Mouse (Mus musculus) right cerebral cortex, postnatal 14 days (tissue): ENCODE data around the gene Igtp.
A peak's percentile ranks its signal among the peaks of the same experiment; 100 is the strongest.
"Not testable (repeated sequence)": the region's sequence is repeated elsewhere in the genome, so short reads cannot be mapped to it uniquely, and the experiment has no call there.

Experiments used
- DNase-seq: peaks from one replicate; pipeline ENCODE4 v3.0.0; 2022

Gene Igtp

GRCm38 (mm10) chr11:58214391-58215048 is 15.2 kb downstream of the Igtp start:
- DNase-seq = peak; percentile 50

GRCm38 (mm10) chr11:58215049-58215430 is 15.7 kb downstream of the Igtp start:
- not testable (repeated sequence) for DNase-seq

GRCm38 (mm10) chr11:58215814-58216213 is 16.5 kb downstream of the Igtp start:
- DNase-seq = no peak

GRCm38 (mm10) chr11:58216823-58217222 is 17.5 kb downstream of the Igtp start:
- no peak for DNase-seq

GRCm38 (mm10) chr11:58223751-58224150 is 24.4 kb downstream of the Igtp start:
- peak; percentile 14 for DNase-seq

GRCm38 (mm10) chr11:58224313-58224712 is 25.0 kb downstream of the Igtp start:
- DNase-seq = no peak

GRCm38 (mm10) chr11:58224872-58225271 is 25.5 kb downstream of the Igtp start:
- DNase-seq = not testable (repeated sequence)

- peak; percentile 46 for DNase-seq
Observed at GRCm38 (mm10) chr11:58225655-58226054, 26.3 kb downstream of the Igtp start.

GRCm38 (mm10) chr11:58226425-58226824 is 27.1 kb downstream of the Igtp start:
- no peak for DNase-seq

GRCm38 (mm10) chr11:58228021-58228420 is 28.7 kb downstream of the Igtp start:
- not testable (repeated sequence) for DNase-seq

GRCm38 (mm10) chr11:58230396-58230910 is 31.1 kb downstream of the Igtp start:
- DNase-seq = no peak

- DNase-seq = no peak
Observed at GRCm38 (mm10) chr11:58231156-58231555, 31.8 kb downstream of the Igtp start.

GRCm38 (mm10) chr11:58234551-58234950 is 35.2 kb downstream of the Igtp start:
- DNase-seq = not testable (repeated sequence)

- no peak for DNase-seq
Observed at GRCm38 (mm10) chr11:58235152-58235551, 35.8 kb downstream of the Igtp start.

GRCm38 (mm10) chr11:58238840-58239791 is 39.8 kb downstream of the Igtp start:
- DNase-seq = no peak

- no peak for DNase-seq
Observed at GRCm38 (mm10) chr11:58247294-58247693, 47.9 kb downstream of the Igtp start.

- DNase-seq = no peak
Observed at GRCm38 (mm10) chr11:58249203-58249981, 50.0 kb downstream of the Igtp start.

GRCm38 (mm10) chr11:58250550-58250949 is 51.2 kb downstream of the Igtp start:
- no peak for DNase-seq

GRCm38 (mm10) chr11:58254411-58254810 is 55.1 kb downstream of the Igtp start:
- DNase-seq = no peak
